Mouse (Mus musculus) G1E (cell line): Measurements from ENCODE around the gene Cnn2.

Experiments used
- CTCF ChIP-seq: IDR thresholded peaks from 2 replicates; pipeline ENCODE4 v1.5.1; 2012; ENCODE audit warnings: low read depth, low read length, inconsistent platforms, mixed read lengths
- GATA1 ChIP-seq: IDR thresholded peaks from 2 replicates; pipeline ENCODE4 v1.6.1; 2012; ENCODE audit warnings: borderline replicate concordance, low read length, inconsistent platforms, mixed read lengths
- POLR2AphosphoS5 ChIP-seq: IDR thresholded peaks from 2 replicates; pipeline ENCODE4 v1.6.1; 2012; ENCODE audit warnings: low read depth, low read length, inconsistent platforms; ENCODE audit not compliant: insufficient replicate concordance
- TAL1 ChIP-seq: conservative IDR thresholded peaks from 2 replicates; pipeline ENCODE4 v1.6.1; 2012; ENCODE audit warnings: low read depth, low read length, inconsistent platforms, mixed read lengths

DNA sequence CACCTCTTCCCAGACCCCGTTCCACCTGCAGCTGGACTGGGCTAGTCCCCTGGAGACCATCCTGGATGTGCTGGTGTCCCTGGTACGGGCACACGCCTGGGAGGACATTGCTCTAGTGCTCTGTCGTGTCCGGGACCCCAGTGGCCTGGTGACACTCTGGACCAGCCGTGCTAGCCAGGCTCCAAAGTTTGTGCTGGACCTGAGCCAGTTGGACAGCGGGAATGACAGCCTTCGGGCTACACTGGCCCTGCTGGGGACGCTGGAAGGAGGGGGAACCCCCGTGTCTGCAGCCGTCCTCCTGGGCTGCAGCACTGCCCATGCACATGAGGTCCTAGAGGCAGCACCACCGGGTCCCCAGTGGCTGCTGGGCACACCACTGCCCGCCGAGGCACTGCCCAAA is 15.6 kb upstream of the Cnn2 start:
- TF ChIP-seq CTCF (no peak), GATA1 (no peak), TAL1 (no peak), POLR2AphosphoS5 (no peak)
